Mouse (Mus musculus): ENCODE results near the gene Maml3. TPM values are rescaled to one million over a fixed set of nuclear protein-coding genes. Genes with fewer than 3 reads are reported as not detected.

Gene Maml3
- total RNA-seq (2021), result 1 to 10 TPM; 7.8 TPM
- long read RNA-seq, partial matches to known transcripts, result 0 of 1 reads
- long read RNA-seq, other reads (novel, unspliced or antisense), result 1 of 1 reads

DNA sequence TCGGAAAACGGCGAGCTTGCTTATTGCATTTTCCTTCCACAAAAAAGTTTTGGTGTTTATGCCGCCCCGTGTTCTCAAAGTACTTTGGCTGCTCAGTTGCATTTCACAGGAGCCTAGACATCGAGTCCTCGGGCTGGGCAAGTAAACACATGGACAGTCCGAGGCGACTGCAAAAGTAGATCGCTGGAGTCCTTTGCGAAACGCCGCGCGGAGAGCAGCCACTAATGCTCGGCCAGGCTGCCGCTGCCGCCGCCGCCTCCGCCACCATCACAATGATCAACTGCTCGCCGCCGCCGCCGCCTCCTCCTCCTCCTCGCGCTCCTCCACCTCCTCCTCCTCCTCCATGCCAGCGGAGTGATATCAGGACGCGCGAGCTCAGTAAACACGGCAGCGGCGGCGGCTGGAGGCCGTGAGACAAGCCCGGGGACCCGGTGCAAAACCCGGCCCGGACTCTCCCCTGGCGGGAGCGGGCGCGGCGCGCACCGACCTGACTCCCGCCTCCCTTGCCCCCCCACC is at the start of gene Maml3:
Gene Maml3 (minus strand): TSS at position 441 of the 516 bp plus-strand sequence.
- peak; percentile 56 to 82 for DNase-seq (ENCODE audit: low spot score in 2 of 2)

DNA sequence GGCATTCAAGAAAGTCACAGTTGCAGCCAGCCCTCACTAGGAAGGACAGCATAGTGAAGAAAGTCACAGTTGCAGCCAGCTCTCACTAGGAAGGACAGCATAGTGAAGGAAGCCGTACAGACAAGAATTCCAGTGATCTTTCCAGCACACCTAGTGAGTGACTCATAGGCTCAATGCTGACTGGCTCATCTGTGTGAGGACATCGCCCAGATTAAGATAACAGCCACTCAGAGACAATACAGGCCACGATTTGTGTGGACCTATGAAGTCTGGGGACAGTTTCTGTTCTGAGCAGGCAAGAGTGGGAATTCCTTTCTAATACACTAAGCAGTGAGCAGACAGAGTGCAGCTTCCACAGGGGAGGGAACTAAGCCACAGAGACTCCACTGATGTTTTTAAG is 46.3 kb upstream of the Maml3 start:
- DNase-seq (ENCODE audit: low spot score in 2 of 2), result no peak

DNA sequence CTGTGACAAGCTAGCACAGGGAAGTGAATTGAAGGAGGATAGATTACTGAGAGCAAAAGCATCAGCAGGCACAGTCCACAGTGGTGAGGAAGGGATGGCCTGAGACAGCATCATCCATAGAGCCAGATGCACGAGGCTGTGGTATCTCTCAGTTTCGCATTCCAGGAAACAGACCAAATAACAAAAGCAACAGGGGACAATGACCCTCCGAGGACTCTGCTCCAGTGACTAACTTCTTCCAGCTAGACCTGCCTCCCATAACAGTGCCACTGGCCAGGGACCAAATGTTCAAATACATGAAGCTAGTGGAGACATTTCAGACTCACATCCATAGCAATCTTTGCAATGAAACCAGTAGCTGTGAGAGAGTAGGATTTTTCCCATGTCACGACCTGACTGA is 43.4 kb upstream of the Maml3 start:
- no peak for DNase-seq (ENCODE audit: low spot score in 2 of 2)

DNA sequence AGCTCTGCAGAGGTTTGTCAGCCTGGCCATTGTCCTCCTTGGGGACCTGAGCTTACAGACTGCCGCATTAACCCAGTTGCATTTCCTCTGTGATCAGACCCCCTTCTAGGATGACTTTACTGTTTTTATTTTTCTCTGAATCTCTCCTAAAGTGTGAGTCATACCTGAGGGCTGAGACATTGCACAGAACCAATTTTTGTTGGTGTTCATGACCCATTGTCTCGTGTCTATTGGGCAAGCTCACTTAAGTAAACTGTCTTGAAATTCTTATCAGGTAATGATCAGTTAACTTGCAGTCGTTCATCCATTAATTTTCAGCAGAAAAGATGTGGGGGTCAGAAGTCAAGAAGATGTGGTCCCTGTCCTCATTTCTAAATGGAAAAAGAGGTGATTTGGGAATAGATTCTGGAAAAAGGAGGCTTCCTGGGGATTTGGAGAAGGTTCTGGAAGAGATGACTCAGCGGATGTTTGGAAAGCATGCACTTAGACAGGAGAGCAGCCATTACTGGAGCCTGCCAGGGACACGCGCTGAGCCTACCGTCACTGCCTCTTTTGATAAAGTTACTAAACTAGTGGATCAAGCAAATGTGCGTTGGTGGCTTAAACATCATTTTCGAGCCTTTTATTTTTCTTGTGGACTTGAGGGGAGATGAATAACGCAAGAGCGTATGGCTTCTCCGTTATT is 40.0 kb upstream of the Maml3 start:
- no peak for DNase-seq (ENCODE audit: low spot score in 2 of 2)

DNA sequence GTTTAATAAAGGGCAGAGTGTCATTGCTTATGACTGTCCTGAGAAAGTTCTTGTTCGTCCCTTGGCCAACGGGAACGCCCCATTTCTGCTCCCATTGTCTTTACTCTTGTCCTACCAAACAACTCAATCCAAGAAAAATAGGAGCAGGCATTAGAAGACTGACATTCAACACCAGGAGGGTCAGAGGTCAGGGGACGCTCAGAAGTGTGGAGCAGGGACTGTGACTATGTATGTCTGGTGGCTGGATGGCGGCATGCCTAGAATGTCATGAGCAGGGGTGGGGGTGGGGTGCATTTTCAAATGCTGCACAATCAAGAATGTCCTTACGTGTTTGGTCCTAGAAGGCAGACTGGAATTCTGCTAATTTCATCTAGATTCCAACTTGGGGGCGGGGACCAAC is 38.1 kb upstream of the Maml3 start:
- no peak for DNase-seq (ENCODE audit: low spot score in 2 of 2)

DNA sequence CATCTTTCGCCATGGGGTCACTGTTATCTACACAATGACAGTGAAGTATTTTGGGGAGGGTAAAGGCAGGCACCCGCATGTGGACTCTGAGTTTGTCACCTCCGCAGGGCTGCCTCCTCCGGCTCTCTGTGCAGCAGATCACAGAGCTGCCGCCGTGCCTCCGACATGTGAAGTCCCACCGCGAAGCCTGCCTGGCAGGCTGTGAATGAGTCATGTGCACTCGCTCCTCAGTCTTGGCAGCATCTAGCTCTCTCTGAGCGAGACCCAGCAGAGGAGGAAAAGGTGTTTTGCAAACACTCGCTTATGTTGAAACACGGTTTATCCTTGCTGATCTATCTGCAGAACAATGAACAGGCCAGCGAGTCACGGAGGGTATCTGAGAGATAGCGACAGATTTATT is 35.3 kb upstream of the Maml3 start:
- DNase-seq (ENCODE audit: low spot score in 2 of 2), result peak; percentile 63 to 79

DNA sequence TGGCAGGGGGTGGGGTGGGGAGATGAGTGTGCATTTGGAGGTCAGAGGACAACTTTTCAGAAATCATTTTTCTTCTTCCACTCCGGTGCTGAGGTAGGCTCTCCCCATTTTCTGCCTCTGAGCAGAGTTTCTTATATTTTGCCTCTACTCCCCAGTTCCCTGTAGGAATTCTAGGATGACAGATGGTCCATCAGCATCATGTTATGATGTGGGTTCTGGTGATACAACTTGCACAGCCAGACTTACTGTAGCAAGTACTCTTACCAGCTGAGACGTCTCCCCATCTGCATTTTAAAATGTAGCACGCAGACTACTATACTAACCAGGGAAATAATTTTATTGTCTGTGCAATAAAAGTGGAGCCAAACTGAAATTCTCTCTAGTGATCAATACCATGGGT is 20.5 kb upstream of the Maml3 start:
- peak; percentile 16 to 50 for DNase-seq (ENCODE audit: low spot score in 2 of 2)

DNA sequence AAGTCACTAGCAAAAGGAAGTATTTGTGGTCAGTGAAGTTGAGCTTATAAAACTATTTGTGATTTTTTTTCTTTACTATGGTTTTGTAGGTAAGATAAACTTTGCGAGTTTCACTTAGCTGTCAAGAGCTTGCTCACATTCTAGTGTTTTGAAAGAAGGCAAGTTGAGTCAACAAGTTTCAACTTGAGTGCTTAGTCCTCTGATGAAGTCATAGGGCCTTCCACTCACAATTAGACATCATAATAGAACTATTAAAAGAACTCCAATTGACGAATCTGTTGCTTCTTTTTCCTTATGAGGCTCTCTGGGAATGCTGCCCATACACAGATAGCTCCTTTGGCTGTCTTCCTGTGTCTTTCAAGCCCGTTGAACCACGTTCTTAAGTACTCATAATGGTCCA is 16.0 kb upstream of the Maml3 start:
- DNase-seq (ENCODE audit: low spot score in 2 of 2), result no peak

DNA sequence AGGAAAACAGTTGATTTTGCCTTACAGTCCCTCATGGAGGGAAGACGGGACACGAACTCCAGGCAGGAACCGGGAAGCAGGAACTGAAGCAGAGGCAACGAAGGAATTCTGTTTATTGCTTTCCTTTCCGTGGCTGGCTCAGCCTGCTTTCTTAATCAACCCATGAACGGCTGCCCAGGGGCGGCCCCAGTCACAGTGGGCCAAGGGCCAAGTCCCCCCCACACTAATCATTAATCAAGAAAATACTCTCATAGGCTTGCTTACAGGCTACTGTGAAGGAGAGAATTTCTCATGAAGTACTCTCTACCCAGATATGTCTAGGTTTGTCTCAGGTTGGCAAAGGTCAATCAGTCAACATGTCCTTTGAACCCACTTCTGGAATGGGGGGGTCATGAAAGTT is 14.3 kb upstream of the Maml3 start:
- no peak for DNase-seq (ENCODE audit: low spot score in 2 of 2)

DNA sequence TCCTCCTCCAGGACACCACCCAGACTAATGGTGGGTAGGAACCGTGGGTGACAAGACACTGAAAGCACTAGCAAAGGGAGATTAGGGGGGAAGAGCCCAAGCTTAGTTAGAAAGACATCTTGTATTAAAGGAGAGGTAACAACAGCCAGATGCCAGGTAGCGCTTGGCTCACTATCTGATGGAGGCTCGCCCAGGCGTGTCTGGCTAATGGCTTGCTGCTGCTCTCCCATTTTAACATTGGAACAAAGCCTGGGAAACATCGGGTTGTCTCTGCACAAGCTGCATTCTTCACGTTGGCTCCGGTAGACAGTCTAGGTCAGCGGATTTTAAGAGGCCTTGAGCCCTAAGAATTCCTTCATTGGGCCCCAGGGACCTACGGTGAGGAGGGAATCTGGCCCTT is 10.5 kb upstream of the Maml3 start:
- no peak for DNase-seq (ENCODE audit: low spot score in 2 of 2)

DNA sequence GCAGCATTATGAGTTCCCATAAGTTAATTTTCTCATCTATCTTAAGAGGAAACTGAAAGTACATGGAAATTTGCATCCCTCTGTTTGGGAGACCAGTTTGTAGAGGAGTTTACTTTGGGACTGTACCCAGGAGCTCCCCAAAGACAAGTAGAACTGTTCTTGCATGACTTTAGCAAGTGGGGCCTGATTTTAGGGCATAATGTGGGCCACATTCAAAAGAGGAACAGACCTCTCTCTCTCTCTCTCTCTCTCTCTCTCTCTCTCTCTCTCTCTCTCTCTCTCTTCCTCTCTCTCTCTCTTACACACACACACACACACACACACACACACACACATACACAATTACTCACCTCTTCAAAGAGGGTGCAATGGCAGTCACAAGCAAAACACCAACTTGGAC is 3.2 kb upstream of the Maml3 start:
- DNase-seq (ENCODE audit: low spot score in 2 of 2), result no peak

DNA sequence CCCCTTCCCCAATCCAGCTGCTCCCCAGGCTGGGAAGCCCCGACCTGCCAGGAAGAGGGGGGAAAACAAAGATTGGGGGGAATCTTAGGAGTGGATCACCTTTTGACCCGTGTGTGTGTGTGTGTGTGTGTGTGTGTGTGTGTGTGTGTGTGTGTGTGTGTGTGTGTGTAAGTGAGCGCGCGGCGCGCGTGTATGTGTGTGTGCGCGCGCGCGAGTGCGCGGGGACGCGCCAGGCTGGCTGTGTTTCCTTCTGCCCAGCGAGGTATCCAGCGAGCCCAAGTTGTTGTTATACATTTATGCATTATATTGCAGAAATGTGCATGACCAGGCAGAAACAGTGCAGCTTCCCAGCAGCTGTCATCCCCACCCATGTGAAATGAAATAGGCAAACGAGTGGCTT is 280 bp upstream of the Maml3 start:
- peak in 1 of 2 experiments; percentile 37 for DNase-seq (ENCODE audit: low spot score in 2 of 2)

DNA sequence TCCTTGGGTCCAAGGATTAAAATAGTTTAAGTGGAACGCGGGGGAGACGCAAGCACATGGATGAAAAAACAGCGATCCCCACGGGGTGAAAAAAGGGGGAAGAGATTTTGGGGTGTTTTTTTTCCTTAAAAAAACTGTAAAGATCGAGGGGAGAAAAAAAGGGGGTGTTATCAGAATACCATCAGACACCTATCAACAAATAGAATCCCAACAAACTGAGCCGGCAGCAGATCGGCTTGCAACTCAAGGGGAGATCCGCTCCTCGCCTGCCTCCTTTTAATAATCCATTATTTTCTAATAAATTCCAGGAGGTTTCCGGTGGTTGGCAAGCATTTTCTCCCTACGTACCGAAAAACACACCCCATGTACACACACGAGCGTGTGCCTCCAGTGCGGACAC is 668 bp downstream of the Maml3 start:
- peak in 1 of 2 experiments; percentile 10 for DNase-seq (ENCODE audit: low spot score in 2 of 2)

DNA sequence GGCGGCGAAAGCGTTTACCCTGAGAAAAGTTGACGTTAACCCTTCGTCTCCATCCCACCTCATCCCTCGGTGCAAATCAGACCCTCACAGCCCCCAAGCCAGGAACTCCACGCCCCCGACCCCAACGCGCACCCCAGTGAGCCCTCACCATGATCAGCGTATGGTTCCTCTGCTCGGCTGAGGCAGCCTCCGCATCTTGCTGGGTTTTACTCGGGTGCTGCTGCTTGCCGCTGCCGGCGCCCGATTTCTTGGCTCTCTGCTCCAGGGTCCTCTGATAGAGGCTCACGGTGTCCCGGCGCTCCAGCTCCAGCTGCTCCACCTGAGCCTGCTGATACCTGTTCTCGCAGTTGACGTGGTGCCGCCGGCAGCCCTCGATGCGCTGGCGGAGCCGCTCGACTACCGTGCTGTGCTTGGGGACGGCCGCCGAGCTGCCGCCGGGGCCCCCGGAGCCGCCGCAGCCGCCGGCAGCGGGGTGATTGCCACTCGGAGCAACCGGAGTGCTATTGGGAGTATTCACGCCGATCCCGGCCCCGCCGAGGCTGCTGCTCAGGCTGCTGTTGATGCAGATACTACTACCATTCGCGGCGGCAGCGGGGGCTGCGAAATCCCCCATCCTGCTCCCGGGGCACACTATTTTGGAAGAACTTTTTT is 1.2 kb downstream of the Maml3 start:
- peak; percentile 21 to 60 for DNase-seq (ENCODE audit: low spot score in 2 of 2)

DNA sequence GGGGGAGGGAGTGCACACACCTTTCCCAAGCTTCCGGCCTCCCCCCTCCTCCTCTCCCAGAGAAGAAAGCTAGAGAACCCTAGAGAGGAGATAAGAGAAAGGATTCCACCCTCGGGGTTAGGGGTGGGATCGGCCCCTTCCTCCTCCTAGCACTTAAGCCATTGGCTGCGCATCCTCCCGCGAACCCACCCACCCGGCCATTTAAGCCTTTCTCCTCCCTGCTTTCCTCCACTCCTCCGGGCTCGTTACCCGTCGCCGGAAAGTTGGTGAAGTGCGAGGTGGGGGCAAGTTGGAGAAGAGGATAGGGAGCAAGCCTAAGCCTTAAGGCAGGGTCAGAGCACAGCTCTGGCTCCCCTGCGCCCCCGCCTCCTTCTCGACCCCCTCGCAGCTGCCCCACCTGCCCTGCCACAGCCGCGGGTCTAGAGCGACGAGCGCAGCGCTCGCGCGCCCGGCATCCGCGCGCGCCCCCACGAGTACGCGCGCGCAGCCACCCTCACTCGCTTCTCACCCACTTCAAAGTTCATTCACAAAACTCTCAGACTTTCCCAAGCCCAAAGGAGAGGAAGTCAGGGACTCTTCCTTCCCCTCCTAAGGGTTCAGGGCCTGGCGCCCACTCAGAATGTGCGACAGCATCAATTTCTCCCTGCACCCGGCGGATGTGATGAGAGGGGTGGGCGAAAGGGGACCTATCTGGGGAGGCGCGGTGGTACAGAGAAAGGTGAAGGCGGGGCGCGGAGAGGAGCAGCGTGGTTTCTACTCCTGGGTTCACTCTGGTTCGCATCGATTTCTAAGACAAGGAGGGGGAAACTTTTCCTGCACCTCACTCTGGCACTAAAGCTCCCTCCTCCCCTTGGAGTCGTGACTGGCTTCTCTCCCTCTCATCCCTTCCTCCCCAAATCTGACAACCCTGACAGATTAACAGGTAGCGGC is 2.0 kb downstream of the Maml3 start:
- peak; percentile 54 to 72 for DNase-seq (ENCODE audit: low spot score in 2 of 2)

DNA sequence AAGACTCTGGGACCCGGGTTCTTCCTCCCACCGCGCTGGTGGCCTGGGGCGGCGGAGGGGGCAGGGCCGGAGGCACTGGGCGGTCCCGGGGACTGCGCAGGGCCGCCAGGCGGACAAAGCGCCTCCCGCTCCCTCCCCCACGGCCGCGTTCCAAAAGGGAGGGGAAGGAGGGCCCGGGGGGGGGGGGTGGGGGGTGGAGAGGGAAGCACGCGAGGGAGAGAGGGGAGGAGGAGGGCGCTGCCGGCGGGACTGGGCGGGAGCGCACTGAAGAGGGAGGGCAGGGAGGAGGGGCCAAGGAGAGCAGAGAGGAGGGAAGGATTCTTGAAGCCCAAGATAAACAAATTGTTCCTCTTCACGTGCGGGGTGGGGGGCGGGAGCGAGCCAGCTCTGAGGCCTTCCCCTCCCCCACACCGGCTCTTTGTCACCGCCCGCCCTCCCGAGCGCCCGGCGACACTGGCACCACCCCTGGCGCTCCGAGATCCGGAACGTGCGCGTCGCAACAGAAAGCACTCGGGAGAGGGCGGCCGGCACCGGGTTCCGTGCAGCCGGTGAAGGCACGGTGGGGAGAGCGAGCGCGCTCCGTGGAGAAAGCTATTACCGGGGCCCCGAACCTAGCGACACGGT is 2.8 kb downstream of the Maml3 start:
- peak; percentile 58 to 73 for DNase-seq (ENCODE audit: low spot score in 2 of 2)

DNA sequence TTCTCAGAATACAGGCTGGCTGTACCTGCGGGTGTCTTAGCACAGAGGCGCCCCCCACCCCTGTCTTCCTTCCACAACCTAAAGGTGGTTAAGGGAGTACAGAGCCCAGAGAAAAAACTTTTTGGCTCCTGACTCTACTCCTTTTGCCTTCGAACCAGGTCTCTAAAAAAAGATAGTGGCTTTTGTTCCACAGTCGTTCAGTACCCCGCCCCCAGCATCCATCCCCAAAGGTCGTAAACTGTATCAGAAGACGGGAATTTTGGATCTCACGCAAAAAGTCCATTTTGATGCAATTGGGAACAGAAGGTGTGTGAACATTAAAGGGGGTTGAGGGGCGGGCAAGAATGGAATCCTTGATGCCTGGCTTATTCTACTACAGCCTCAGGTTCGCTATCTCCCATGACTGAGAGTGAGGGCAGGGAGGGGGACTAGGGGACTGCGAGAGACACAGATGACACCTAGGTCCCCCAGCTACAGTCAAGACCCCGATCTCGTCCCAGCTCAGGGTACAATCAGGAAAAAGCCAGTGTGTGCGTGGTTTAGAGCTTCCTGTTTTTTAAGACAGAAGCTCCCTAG is 3.4 kb downstream of the Maml3 start:
- no peak for DNase-seq (ENCODE audit: low spot score in 2 of 2)

DNA sequence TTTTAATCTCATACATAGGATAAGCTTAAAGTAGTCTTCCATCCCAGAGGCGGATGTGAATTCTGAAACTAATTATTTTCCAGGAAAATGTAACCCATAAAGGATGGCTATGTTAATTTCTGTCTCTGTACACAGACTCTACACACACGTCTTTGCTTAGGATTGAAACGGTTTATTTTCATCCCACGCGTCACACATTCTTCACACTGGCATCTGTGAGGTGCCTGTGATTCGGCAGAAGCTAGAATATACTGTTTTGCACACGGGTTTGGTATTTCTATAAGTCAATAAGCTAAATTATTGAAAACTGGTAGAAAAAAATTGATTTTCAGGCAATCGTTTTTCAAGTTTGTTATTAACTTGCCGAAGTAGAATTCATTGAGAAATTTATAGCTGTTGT is 4.0 kb downstream of the Maml3 start:
- DNase-seq (ENCODE audit: low spot score in 2 of 2), result peak in 1 of 2 experiments; percentile 44

DNA sequence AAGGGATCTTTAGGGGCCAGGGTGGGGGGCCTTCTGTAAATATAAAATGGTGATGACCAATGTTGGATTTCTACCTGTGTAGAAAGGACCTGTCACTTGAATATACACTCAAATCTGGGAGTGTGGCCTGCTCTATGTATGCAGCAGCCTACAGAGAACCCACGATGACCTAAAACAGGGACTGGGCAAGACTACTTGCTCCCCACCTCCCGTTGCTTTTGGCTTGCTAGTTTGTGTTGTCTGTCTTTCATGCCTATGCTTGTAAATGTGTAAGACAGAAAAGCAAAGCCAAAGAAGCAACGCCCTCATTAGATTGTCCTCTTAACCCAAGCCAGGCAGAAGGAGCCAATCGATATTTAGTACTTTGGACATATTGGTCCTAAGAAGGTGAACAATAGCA is 4.6 kb downstream of the Maml3 start:
- no peak for DNase-seq (ENCODE audit: low spot score in 2 of 2)

DNA sequence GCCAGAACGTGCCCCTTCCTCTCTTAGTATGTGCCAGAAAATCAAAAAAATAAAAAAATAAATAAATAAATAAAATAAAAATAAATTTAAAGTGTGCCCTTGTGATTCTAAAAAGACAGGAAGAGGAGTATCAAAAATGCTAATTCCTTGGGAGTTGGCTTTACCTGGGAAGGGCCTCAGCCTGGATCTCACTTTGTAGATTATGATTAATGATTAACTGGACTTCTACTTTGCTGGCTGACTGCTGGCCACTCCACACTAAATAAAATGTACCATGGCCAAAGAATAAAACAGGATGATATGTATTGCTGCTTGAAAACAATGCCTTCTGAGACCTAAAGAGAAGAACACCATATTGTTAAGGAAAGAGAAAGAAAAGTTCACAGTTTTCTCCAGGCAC is 5.6 kb downstream of the Maml3 start:
- no peak for DNase-seq (ENCODE audit: low spot score in 2 of 2)

DNA sequence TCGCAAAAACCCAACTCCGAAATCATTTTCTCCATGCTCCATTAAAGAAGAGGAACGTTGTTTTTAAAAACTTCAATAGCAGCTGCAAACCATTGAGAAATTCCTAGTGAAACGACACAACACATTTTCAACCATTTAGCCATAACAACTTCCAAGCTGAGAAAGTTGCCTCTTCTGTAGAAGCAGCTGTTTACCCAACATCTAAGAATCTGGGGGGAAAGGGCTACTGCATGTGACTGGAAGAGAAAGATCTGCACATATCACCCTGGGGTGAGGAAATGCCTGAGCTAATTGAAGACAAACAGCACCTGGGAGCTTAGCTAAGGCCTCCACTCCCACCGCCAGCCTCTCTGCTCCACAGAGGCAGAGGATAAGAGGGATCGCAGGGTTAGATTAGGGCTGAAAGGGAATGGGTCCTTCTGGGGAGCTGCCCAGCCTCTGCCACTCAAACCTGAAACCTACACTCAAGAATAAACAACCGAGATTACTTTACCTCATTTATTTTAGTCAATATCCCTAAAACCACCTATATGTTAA is 13.5 kb downstream of the Maml3 start:
- DNase-seq (ENCODE audit: low spot score in 2 of 2), result no peak
